8 mouse cellular contexts compared by ENCODE assay signal in the genomic region with DNA sequence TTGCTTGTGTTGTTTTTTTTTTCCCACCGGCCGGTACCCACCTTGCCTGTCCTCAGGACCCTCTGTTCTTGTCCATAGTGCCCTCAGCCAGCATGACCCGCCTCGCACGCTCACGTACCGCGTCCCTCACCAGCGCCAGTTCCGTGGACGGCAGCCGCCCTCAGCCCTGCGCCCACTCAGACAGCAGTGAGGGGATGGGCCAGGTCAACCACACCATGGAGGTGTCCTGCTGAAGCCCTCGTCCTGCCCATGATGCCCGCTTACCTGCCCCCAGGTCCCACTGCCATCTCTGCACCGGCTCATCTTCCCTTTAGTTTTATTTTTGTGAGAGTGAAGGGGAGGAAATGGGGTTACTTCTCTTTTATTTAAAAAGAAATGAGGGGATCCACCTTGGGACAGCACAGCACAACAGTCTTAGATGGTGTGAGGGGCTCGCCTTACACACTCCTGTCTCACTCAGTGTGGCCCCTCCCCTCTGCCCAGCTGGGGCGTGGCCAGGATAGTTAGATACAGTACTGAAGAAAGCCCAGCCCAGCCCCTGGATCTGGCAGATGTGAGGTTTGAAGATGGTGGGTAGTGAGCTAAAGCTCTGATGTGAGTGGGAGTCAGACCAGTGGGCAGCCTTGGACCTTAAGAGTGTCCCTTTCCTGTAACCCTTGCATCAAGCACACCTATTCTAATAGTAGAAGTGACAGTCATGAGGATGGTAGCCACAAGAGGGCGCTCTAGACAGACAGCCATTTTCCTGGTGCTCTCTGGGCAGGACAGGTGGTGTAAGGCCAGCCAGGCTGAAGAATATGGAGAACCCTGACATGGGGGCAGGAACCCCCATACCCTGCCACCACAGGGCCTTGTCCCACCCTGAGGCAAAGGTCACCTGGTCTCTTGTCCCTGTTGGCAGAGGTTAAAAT. TPM values are rescaled to one million over a fixed set of nuclear protein-coding genes. Genes with fewer than 3 reads are reported as not detected.
DNase-seq lines count a peak whose midpoint lies in the region; ATAC-seq lines count a peak whose summit lies in the region.

No protein-coding gene starts in this region.

- no peak overlapping the region for H3K4me3 ChIP-seq in liver, embryonic 12.5 days

- peaks cover 60% of the 10 kb centered on the region for H3K4me1 ChIP-seq in liver, embryonic 12.5 days

- H3K27ac ChIP-seq in liver, embryonic 12.5 days, result no peak overlapping the region

- peak; percentile 88 for DNase-seq in B cell, adult 2 months
- peak; percentile 78 for DNase-seq in NIH3T3 (ENCODE audit: low read depth)
- peak; percentile 80 for DNase-seq in cerebellum, adult 9-11 months
- peak; percentile 27 to 50 for DNase-seq in gastrocnemius, adult 8-10 months (ENCODE audit: low spot score in 2 of 2)
- peak; percentile 83 for DNase-seq in kidney, adult 18-20 months
- DNase-seq in natural killer cell, adult 2 months (ENCODE audit: low spot score in 2 of 2), result peak; percentile 70 to 82
- peak; percentile 50 to 77 for DNase-seq in thymus, postnatal 10 days (ENCODE audit: low spot score in 2 of 2)

- H3K9ac ChIP-seq in liver, embryonic 12.5 days, result no peak overlapping the region

- 71% methylated on average over 19 of the region's 19 CpGs for WGBS in liver, embryonic 12.5 days (ENCODE audit: insufficient replicate concordance)

- peak; percentile 40 for ATAC-seq in liver, embryonic 12.5 days

- no peak overlapping the region for H3K4me2 ChIP-seq in liver, embryonic 12.5 days

- H3K36me3 ChIP-seq in liver, embryonic 12.5 days, result peaks cover 18% of the 10 kb centered on the region

- peaks cover 14% of the 10 kb centered on the region for H3K27me3 ChIP-seq in liver, embryonic 12.5 days (replicated peaks)

- no peaks in the 10 kb centered on the region for H3K9me3 ChIP-seq in liver, embryonic 12.5 days (replicated peaks)

RNA-seq across cellular contexts. Expression of gene Setd6, which starts 2.3 kb away (rescaled TPM):
- 10 to 100 TPM; 14.2 to 15.5 (median 14.9) TPM for total RNA-seq in gastrocnemius, adult 8-10 months (2022)
- polyA plus RNA-seq in liver, embryonic 12.5 days (2016; fragmentation: Nextera tagmentation; extraction: Ambion mirVana), result 29.8 and 32.7 TPM in 2 replicates

RNA-seq across cellular contexts. Expression of gene Ndrg4, which starts 36.6 kb away (rescaled TPM):
- 1 to 10 TPM; 3.6 to 4.0 (median 3.9) TPM for total RNA-seq in gastrocnemius, adult 8-10 months (2022)
- polyA plus RNA-seq in liver, embryonic 12.5 days (2016; fragmentation: Nextera tagmentation; extraction: Ambion mirVana), result 1.9 and 2.1 TPM in 2 replicates
